Mouse (Mus musculus): ENCODE results near the gene Pknox2.

Pknox2 gene

GRCm38 (mm10) chr9:36882034-36882745 lies 265.0 kb downstream of the Pknox2 start:
- no peak for DNase-seq (ENCODE audit: low spot score)

GRCm38 (mm10) chr9:36881615-36882014 lies 265.6 kb downstream of the Pknox2 start:
- DNase-seq (ENCODE audit: low spot score), result no peak

- no peak for DNase-seq (ENCODE audit: low spot score)
These were observed 270.4 kb downstream of the Pknox2 start for GRCm38 (mm10) chr9:36876787-36877186.

- no peak for DNase-seq (ENCODE audit: low spot score)
These were observed 270.9 kb downstream of the Pknox2 start for GRCm38 (mm10) chr9:36876313-36876712.

GRCm38 (mm10) chr9:36873796-36874195 lies 273.4 kb downstream of the Pknox2 start:
- DNase-seq (ENCODE audit: low spot score), result no peak

GRCm38 (mm10) chr9:36870263-36870662 lies 276.9 kb downstream of the Pknox2 start:
- DNase-seq (ENCODE audit: low spot score), result no peak

- no peak for DNase-seq (ENCODE audit: low spot score)
These were observed 278.5 kb downstream of the Pknox2 start for GRCm38 (mm10) chr9:36868662-36869061.

GRCm38 (mm10) chr9:36864862-36865813 lies 282.1 kb downstream of the Pknox2 start:
- no peak for DNase-seq (ENCODE audit: low spot score)

GRCm38 (mm10) chr9:36863694-36864093 lies 283.5 kb downstream of the Pknox2 start:
- no peak for DNase-seq (ENCODE audit: low spot score)

- no peak for DNase-seq (ENCODE audit: low spot score)
These were observed 284.6 kb downstream of the Pknox2 start for GRCm38 (mm10) chr9:36862576-36862975.

GRCm38 (mm10) chr9:36858677-36859076 lies 288.5 kb downstream of the Pknox2 start:
- DNase-seq (ENCODE audit: low spot score), result no peak

GRCm38 (mm10) chr9:36857476-36858117 lies 289.6 kb downstream of the Pknox2 start:
- DNase-seq (ENCODE audit: low spot score), result no peak

GRCm38 (mm10) chr9:36856351-36856750 lies 290.9 kb downstream of the Pknox2 start:
- DNase-seq (ENCODE audit: low spot score), result no peak

- DNase-seq (ENCODE audit: low spot score), result no peak
These were observed 295.0 kb downstream of the Pknox2 start for GRCm38 (mm10) chr9:36852175-36852574.

GRCm38 (mm10) chr9:36850091-36850490 lies 297.1 kb downstream of the Pknox2 start:
- no peak for DNase-seq (ENCODE audit: low spot score)

GRCm38 (mm10) chr9:36848661-36849060 lies 298.5 kb downstream of the Pknox2 start:
- DNase-seq (ENCODE audit: low spot score), result no peak

- no peak for DNase-seq (ENCODE audit: low spot score)
These were observed 300.9 kb downstream of the Pknox2 start for GRCm38 (mm10) chr9:36846346-36846745.
